Mouse (Mus musculus) Muller cell, postnatal 12 days (primary cell): ENCODE measurements around the gene Mical1.

Experiments
- DNase-seq: peaks from one replicate; pipeline ENCODE4 v3.0.0-alpha.2; 2015; ENCODE audit errors: inconsistent ontology term

Mical1 gene

DNA sequence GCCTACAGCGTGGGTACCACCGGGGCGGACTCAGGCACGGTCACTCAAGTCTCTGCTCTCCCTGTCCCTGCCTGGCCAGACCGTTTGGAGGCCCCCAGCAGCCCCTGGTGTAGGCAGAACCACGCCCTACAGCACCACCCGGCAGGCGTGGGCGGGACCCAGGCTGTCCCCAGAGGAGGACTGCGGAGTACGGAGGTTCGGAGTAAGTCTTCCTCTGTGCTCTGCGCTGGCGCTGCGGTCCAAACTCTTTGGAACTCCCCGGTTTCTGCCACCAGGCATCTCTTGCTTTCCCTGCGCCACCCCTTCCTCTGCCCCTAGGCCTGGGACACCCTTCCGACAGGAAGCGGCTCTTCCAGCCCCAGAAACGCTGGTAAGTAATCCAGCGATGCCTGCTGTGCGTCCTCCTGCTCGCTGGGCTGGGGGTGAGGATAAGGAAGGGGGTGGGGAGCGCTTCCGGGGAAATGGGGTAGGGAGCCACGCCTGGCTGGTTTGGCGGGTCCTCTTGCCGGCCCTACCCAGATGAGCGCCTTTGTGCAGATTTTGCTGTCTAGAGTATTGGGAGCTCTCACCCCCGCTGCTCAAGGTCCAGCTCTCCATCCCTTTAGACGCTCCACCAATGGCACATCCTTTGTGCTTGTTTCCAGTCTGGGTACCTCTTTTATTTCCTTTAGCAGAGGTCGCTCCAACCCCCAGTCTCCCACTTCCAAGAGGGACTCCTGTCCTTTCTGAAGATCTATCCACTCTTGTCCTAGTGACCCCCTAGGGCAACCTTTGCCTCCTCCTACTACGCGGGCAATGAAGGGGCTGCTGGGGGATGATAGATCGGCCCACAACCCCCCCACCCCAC lies at the start of gene Mical1:
Gene Mical1, plus strand, starts transcription at position 144 of the 847 bp plus-strand sequence.
- peak; percentile 74 for DNase-seq

DNA sequence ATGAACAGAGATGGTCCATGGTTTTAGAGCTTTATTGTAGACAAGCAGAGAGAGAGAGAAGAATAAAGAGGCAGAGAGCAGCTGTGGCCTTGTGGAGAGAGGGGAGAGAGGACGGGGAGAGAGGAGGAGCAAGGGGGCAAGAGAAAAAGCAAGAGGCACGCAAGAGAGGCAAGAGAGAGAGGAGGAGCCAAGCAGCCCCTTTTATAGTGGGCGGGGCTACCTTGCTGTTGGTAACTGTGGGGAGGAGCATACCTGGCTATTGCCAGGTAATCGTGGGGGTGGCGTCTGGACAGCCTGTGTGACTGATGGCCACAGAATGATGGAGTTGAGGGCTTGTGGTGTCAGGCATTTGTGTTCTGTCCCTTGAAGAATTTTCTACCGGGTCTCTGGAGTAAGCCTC lies 49.7 kb upstream of the Mical1 start:
- DNase-seq: no peak

DNA sequence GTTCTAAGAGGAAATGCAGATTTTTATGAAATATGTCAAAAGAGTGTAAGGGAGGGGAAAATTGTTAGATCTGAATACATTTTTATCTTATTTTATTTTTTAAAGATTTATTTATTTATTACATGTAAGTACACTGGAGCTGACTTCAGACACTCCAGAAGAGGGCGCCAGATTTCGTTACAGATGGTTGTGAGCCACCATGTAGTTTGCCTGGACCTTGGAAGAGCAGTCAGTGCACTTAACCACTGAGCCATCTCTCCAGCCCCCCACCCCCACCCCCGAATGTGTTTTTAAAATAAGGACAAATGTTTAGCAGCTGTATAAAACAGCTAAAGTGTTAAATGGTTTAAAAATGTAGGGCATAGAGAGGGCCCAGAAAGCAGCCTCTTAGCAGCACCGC lies 41.5 kb upstream of the Mical1 start:
- DNase-seq: no peak

DNA sequence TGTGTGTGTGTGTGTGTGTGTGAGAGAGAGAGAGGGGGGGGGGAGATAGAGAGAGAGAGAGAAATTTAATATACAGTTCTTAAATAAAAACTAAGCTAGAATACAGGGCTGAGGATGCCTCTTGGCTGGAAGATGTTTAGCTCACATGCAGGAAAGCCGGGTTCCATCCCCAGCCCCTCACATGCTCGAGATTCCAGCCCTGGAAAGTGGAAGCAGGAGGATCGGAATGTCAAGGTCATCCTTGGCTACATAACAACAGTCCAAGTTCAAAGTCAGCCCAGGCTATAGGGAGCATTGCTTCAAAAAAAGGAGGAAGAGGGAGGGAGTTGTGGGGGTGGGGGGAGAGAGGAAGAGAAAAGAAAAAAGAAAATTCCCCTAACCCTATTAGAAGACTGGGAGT lies 41.0 kb upstream of the Mical1 start:
- DNase-seq: no peak

DNA sequence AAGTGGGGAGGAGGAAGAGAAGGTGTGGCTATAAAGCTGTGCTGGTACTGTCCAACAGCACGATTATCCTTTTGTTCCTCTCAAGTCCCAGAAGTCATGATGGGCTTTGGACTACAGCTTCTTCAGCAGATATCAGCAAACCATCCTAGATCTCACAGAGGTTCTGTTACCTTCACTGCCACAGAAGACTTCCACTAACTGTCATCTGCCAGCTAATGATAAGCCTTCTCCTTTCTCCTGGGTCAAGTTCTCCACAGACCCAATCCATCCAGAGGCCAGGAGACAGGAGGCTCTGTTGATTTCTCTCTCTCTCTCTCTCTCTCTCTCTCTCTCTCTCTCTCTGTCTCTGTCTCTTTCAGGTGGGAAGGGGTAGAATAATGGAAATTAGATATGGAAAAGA lies 27.9 kb upstream of the Mical1 start:
- DNase-seq: no peak

DNA sequence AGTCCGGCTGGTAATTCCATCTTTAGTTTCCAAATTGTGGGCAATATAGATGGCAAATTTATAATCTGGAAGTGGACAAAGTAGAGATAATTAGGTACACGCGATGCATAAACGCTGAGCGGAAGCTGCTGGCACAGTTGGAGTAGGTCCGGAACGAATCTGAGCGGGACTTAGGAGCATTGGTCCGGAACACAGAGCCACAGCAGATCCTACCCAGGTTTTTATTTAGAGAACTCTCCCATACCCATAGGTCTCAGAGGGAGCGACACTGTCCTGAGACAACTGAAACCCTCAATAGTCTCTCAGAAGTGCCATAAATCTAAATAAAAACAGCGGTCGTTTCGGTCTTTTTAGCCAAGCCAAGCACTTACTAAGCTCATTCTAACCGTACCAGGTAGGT lies 26.4 kb upstream of the Mical1 start:
- no peak for DNase-seq

DNA sequence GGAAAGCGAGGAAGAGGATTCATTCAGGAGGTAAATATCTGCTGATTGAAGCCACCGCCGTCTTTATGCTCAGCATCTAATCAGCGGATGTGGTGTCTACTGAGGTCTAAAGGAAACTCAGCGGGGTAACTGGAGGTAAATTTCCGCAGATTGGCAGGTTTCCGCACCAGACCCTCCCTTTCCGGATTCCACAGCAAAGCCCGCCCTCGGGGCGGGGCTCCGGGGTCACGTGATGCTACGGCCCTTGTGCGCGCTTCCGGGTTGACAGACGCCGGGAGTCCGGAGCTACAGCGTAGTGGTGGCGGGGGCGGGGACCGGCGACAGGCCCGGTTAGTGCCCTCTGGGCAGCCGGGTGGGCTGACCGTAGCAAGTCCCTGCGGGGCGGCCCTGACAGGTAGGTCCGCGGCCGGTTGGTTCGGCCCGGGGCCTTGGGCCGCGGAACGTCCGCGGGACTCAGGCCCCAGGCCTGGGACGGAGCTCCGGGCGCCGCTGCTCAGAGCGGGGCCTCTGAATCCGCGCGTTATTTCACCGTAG lies 25.9 kb upstream of the Mical1 start, which contains the start of gene Zbtb24:
Gene Zbtb24, plus strand, starts transcription at position 247 of the 534 bp plus-strand sequence.
- DNase-seq: peak; percentile 99

DNA sequence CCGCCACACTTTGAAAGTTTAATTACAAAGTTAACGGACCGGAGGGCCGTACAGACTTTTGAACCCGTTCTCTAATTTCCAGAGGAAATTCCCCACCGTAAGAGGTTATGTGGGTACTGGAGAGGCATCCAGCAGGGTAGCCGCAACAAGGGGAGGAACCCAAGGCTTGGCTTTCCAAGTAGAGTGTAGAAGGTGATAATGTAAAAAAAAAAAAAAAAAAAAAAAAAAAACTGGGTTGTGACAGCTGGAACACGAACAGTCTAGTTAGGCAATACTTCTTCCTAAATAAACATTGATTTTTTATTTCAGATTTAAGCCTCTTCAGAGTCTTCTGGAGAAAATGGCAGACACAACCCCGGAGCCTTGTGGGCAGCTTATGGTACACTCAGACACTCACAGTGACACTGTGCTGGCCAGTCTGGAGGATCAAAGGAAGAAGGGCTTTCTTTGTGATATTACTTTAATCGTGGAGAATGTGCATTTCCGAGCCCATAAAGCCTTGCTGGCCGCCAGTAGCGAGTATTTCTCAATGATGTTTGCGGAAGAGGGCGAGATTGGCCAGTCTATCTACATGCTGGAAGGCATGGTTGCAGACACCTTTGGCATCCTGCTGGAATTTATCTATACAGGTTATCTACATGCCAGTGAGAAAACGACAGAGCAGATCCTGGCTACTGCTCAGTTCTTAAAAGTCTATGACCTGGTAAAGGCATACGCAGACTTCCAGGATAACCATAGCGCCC lies 25.2 kb upstream of the Mical1 start:
- DNase-seq: no peak

DNA sequence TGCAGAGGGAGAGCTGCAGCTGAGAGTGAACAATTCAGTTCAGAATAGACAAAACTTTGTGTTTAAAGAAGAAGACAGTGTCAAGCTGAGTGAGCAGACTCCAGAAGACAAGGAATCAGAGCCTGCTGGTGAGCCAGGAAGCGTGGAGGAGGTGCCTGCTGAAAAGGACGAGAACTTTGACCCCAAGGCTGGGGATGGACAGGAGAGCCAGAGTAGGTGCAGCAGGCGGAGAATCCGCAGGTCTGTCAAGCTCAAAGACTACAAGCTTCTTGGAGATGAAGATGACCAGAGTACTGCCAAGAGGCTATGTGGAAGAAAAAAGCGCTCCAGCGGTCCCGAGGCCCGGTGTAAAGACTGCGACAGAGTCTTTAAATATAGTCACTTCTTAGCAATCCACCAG lies 24.5 kb upstream of the Mical1 start:
- DNase-seq: no peak

DNA sequence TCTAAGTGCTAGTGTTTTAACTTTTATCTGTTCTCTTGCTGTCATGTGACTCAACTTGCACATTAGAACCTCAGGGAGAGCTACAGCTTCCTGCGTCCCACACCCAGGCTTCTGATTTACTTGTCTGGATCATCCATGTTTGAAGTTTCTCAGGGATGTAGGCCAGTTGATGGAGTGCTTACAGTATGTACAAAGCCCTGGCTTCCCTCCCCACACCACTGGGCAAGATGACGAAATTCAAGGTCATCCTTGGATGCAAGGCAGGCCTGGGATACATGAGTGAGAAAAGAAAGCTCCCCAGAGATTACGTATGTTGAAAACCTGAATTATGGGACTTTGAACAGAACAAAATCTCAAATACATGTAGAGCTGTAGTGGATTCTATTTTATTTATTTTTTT lies 23.3 kb upstream of the Mical1 start:
- no peak for DNase-seq

DNA sequence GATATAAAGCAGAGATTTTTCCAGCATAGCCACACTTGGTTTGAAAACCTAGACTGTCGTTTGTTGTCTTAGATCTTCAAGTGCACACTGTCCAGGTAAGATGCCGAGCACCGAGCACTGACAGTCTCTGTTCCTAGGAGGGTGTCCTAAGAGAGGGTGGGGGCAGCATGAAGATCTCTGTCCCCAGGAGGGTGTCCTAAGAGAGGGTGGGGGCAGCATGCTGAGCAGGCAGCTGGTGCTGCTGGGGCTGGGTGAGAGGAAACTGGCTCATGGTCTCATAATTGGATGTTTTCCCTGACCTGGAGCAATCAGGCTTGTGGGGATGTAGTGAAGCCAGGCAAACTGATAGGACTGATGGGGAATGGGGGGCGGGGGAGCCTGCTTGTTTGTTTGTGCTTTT lies 16.1 kb upstream of the Mical1 start:
- DNase-seq: no peak

DNA sequence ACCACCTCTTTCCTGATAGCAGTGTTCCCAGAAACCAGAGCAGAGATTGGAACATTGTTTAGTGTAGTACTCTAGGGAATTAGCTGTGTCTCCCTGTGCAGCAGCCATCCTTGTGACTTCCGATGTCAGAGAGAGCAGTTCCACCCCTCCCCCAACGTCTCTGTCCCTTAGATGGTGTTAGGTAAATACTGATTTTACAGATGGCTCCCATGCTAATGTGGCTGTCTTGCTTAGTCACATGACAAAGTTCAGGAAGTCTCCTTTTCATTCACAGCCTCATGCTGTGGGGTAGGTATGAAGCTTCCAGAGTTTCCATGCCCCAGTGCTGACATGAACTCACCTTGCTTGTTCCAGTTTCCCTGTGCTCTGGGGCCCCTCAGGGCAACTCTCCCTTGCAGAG lies 15.6 kb upstream of the Mical1 start:
- no peak for DNase-seq

DNA sequence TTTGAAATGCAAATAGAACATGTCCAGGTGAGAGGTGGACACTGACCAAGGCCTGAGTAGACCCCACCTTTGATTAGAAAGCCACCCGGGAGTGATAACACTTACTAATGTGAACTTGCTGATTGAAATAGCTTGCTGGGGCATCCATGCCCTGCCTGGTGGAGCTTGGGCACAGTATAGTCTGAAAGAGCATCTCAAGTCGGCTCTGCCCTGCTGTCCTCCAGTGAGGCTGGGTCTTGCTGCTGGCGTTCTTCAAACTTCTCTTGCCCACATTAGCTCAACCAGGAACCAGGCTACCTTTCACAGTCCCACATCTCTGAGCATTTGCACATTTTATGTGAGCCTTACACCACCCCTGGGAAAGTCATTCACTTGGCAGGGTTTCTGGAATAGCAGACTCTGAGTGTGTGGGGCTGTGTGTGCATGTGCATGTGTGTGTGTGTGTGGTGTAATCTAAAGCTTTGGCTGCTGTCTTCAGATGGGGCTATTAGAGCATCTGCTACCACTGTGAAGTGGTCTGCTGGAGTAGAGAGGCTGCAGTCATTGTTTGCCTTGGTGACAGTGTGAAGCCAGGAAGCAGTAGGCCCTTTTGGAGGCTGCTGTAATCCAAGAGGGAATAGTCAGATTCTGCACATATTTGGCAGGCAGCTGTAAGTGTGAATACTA lies 14.9 kb upstream of the Mical1 start:
- DNase-seq: no peak

DNA sequence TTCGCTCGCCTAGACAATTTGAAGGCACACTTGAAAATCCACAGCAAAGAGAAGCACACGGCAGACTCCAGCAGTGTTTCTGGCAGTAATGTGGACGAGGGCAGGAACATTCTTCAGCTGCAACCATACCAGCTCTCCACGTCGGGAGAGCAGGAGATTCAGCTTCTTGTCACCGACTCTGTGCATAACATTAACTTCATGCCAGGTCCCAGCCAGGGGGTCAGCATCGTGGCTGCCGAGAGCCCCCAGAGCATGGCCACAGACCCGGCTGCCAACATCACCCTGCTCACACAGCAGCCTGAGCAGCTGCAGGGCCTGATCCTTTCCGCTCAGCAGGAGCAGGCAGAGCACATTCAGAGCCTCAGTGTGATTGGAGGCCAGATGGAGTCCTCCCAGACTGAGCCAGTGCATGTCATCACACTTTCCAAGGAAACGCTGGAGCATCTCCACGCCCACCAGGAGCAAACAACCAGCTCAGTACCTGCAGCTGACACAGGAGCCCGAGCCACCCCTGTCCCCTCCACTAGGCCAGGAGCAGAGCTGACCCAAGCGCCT lies 11.6 kb upstream of the Mical1 start:
- no peak for DNase-seq

DNA sequence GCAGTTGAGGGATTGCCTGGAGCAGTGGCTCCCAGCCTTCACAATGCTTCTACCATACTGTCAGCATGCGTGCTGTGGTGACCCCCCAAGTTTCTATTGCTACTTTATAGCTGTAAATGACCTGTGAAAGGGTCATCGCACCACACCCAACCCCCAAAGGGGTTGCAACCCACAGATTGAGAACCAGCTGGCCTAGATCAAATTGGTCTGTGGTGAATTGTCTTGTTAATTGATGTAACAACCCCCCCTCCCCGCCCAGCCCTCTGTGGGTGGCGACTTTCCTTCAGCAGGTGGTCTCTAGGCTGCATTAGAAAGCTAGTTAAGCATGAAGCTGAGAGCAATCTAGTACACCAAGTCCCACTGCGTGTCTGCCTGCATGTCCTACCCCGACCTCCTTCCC lies 8.8 kb upstream of the Mical1 start:
- DNase-seq: no peak

DNA sequence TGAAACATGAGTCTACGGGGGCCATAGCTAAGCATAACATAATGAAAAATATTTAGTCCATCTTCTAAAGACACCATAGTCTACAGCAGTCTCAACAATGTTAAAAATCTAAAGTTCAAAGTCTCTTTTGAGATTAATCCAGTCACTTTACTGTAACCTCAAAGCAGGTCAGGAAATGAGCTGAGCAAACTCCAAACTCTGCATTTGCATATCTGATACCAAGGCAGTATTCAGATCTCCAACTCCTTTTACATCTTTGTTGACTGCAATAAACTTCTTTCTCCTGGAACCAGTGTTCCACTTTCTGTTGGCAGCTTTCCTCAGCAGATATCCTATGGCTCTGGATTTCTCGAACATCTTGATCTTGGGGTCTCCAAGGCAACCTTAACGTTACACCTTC lies 5.4 kb upstream of the Mical1 start:
- DNase-seq: no peak

DNA sequence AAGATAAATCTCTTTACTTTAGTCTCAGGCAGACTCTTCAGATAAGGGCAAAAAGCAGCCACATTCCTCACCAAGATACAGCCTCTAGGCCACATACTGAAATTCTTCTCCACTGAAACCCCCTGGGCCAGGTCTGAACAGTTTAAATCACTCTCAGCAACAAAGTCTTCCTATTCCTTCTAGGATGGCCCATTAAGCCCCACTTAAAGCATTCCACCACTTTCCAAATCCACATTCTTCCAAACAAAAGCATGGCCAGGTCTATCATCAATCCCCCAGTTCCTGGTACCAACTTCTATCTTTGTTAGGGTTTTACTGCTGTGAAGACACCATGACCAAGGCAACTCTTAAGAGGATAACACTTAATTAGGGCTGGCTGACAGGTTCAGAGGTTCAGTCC lies 3.6 kb upstream of the Mical1 start:
- DNase-seq: no peak

DNA sequence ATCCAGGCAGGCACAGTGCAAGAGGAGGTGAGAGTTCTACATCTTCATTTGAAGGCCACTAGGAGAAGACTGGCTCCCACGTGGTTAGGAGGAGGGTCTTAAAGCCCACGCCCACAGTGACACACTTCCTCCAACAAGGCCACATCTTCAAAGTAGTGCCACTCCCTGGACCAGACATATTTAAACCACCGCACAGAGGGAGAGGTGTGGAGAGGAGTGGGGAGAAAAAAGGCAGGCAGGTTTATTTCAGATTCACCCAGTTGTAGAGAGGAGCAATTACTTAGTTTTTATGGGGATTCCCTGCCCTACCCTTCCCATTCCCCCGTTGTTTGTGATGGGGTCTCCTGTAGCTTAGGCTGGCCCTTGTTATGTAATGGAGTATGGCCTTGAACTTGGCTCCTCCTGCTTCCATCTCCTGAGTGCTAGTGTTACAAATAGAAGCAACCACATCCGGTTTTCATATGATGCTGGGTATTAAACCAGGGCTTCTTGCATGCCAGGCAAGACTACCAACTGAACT lies 3.1 kb upstream of the Mical1 start:
- no peak for DNase-seq

DNA sequence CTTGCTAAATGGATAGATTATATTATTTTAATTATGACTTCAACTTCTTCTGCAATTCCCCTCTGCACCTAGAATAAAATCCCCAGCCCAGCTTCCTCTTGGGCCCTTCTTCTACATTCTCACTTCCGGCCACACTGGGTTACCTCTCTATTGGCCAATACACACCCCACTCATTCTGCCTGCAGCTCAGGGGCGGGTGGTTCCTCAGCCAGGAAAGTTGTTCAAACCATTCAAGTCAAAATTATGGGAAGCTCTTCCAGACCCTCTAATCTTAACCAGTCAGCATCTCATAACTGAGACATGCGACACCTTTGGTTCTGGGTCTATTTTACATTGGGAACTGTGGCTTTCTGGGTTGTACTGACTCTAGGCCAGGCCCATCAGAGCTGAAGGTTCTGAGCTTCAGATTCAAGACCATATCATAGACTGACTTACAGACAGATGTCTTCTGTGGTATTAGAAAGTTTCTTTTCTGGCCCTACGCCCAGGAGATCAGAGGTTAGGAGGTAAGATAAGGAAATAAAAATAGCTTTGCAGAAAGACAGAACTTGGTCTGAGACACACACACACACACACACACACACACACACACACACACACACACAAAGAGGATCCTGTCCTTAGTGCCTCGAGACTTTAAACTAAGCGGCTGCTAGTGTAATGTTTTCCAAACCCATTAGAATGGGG lies 2.2 kb upstream of the Mical1 start:
- DNase-seq: no peak

DNA sequence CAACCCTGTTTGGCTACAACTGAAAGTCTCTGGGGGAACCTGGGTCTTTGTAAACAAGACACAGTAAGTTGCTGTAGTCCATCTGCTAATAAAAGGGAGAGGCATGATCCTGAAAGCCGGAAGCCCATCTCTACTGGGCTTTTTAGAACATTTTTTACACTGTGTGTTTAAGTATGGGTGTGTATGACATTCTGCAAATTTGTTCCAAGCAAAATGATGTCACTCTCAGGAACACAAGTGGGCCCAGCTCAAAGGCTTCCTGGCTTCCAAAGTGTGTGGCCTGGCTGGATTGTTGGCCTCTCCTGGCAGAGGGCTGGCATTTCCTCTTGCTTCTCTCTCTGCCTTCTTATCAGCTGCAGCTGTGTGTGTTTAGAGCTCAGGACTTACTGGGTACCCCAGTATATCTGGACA lies 1.1 kb upstream of the Mical1 start:
- peak; percentile 30 for DNase-seq

DNA sequence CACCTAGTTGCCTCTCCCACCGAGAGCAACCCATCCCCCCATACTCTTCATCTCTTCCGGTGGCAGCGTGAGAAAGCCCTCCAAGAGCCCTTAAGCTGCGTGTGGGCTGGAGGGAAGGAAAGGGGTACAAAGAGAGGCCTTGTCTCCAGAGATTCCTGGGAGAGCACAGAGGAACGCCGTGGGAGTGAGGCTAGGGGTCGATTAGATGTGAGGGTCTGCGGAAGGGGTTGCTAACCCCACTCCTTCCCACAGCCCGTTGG lies 834 bp downstream of the Mical1 start:
- DNase-seq: no peak
